Mouse (Mus musculus) lung, postnatal 25 days (tissue): ENCODE measurements around the gene Rbm4b.

Source experiments
- DNase-seq: peaks from one replicate; pipeline ENCODE4 v3.0.0; 2022; ENCODE audit warnings: low spot score

The Rbm4b gene

DNA sequence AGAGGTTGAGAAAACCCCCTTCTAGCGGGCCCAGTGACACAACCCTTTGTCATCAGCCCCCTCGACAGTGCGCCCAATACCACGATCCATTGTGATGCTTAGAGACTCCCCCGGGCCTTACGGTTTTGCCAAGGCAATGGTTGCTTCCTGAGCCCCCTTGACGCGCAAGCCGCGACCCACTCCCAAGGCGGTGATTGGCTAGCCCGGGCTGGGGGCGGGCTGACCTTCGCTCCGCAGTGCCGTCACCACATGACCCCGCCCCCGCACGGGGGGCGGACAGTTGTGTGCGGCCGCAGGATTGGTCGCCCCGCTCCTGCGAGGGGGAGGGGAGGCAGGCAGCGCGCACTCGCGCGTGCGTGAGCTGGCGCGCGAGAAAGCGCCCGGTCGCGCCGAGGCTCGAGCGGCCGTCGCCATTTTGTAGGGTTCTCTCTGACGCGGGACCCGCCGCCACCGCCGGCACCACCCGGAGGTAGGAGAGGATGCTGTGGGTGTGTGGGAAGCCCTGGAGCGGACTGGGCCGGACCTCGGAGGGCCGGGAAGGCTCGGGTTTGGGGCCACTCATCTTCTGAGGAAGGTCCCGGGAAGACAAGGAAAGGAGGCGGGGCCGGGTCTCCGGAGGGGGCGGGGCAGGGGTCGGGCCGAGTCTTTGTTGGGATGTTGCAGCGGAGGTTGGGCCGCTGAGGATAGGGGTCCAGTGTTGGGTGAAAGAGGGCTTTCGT is at the start of gene Rbm4b:
TSS of gene Rbm4b (plus strand) at position 305 of the 719 bp plus-strand sequence.
- peak; percentile 96 for DNase-seq

- DNase-seq: no peak
Measured at GRCm38 (mm10) chr19:4708765-4709164, 47.5 kb upstream of the Rbm4b start.

GRCm38 (mm10) chr19:4711098-4711600 is 45.1 kb upstream of the Rbm4b start, which contains the start of gene Sptbn2:
Gene Sptbn2 (plus strand): TSS chr19:4711167.
- no peak for DNase-seq

GRCm38 (mm10) chr19:4711601-4712155 is 44.6 kb upstream of the Rbm4b start:
- DNase-seq: no peak

DNA sequence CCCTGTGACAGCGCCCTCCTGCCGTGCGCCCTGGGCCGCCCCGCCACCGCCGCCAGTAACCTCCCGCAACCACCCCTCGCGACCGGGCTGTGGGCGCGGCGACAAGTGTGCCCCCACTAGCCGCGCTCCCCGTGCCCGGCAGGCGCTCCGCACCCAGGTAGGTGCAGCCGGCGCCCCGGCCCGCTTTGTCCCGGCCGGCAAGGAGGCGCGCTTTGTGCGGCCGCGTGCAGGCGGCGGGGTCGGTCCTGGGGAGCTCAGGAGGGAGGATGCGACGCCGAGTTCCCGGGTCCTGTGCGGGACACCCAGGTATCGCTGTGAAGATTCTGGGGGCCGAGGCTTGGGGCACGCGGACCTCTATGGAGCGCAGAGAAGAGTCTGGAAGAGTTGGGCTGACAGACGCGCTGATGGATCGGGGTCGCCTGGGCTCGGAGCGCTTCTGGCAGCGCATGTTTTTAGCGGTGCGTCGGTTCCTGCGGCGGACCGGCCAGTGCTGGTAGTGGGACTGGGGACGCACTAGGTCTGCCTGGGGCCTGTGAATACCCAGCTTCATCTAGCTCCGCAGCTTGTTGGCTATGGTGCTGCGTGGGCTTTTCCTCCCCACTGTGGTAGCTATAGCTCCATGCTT is 44.0 kb upstream of the Rbm4b start:
- no peak for DNase-seq

DNA sequence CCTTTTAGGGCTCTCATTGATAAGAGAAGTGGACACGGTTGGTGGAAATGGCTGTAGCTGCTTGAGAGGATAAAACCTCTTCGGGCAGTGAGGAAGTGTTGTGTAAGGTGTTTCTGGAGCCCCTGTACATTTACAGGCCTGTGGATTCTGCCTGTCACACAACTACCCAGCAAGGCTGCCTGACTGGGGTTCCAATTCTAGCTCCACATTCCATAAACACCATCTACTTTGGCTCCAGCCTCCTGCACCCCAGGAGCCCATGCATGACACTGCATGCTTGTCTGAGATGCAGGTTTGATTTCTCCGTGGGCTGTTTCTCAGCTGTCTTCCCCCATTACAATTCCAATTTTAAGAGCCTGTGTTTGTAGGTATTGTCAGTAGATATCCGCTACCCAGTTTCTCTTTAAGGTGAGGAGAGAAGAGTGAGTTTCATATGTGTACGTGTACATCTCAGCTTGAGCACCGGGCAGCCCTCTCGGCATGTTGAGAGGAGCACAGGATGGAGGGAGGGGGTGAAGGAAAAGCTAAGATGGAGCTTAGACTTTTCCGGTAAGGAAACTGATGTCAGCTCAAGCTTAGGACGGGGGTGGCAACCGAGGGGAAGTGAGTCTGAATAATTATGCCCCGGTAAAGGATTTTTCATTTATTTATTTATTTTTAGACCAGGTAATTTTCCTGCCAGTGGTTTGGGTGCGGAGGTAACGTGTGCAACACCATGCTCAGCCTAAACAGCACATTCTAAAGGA is 43.3 kb upstream of the Rbm4b start:
- DNase-seq: no peak

GRCm38 (mm10) chr19:4713886-4714285 is 42.4 kb upstream of the Rbm4b start:
- no peak for DNase-seq

DNA sequence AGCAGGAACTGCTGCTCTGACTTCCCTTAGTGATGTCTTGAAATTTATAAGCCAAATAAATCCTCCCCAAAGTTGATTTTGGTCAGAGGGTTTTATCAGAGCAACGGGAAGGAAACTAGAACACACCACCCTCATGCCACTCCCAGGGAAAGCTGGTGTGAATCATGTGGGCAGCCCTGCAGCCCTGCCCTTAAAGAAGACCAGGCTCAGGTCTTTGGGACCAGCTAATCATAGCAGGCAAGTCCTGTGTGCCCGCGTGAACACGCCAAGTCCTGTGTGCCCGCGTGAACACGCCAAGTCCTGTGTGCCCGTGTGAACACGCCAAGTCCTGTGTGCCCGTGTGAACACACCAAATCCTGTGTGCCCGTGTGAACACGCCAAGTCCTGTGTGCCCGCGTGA is 39.5 kb upstream of the Rbm4b start:
- no peak for DNase-seq

DNA sequence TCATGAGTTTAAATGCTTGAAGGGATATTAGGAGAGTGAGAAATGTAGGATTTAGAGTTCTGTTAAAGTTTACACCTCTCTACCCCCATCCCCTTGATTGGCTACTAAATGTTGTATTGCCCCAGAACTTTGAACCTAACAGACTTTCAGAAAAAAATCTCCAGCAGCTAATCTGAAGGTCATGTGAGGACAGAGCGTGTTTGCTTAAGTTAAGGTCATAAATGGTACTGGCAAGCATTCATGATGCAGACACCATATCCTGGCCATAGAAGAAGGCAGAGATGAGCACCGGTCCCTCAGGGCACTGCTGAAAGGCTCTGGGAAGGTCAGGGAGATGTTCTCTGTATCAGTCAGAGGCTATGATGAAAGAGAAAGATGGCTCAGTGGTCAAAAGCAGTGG is 39.0 kb upstream of the Rbm4b start:
- no peak for DNase-seq

GRCm38 (mm10) chr19:4718716-4719115 is 37.6 kb upstream of the Rbm4b start:
- DNase-seq: no peak

DNA sequence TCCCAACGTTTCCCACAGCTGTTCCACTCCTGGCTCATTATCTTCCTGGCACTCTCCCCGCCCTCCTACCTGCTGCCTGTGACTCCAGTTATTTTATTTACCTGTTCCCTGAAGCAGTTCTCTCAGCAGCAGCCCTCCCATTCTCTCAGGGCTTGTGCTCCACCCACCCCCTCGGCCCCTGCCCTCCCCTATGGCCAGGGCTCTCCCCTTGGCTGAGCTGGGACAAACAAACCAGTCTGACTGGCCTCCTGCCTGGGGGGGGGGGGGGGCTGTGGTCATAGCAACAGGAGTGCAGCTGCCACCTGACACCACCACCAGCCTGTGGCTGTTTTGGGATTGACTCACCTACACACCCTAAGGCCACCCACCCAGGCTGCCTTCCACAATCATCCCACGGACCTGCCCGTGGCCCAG is 36.9 kb upstream of the Rbm4b start:
- peak; percentile 74 for DNase-seq

DNA sequence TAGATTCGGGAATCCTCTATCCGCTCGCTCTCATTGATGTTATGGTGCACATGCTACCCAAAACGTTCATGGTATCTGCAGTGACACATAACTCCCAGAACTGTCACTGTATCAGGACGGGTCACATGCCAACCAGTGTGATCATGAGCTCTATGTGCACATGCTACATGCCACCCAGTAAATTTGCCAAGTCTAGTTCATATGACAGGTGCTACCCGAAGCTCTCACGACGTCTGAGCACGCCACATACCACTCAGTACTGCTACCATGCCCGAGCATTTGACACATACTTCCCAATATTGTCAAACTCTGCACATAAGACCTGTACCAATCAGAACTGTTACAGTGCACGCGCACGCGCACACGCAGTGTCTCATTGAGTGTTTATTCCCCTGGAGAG is 36.2 kb upstream of the Rbm4b start:
- DNase-seq: no peak

DNA sequence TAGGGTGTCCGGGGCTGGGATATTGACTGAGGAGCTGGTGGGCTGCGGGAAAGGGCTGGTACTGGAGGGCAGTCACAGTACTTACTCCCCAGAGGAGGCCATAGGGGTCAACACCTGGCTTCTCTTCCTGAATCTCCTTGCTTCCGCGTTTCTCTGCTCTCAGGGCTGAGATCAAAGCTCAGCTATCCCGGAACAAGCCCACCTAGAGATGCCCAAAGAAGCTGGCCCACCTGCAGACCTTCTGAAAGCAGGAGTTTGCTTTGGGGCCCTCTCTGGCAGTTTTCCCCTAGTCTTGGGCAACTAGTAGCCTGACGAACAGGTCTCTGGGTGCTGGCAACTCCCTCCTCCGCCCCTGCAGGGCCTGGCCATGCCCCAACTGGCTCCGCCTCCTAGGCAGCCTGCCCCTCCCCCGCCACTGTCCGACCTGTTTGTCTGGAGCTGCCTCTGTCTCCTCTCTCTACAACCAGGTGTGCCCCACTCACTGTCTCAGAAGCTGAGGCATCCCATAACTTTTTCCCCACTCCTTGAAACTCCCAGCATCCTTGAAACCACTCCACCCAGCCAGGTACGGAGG is 35.5 kb upstream of the Rbm4b start:
- peak; percentile 76 for DNase-seq

DNA sequence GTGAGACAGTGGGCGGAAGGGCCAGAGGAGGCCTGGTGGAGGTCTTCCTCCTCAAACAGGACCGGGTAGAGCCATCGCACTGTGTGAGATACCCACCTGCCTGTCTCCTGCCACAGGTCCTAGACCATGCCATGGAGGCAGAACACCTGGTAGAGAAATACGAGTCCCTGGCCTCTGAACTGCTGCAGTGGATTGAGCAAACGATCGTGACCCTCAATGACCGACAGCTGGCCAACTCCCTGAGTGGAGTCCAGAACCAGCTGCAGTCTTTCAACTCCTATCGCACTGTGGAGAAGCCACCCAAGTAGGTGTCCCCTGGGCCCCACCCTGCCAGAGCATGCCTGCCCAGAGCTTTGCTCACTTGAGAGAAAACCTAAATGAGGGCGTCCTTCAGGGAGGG is 27.1 kb upstream of the Rbm4b start:
- DNase-seq: no peak

DNA sequence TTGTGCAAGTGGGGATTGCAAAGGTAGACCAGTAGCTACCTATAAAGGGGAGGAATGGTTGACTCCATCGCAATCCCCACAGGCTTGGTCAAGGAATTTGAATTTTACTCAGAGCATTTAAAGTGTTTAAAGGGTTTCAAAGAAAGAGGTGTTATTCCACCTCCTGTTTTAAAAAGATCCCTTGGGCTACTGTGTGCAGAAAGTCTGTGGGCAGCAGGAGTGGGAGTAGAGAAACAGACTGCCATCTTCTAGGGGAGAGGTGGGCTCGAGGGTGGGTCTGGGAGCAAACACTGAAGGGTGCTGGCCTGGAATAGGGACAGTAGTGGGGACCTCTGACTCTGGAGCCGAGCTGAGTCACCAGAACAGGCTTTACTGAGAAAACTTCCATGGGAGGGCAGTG is 23.2 kb upstream of the Rbm4b start:
- DNase-seq: no peak

DNA sequence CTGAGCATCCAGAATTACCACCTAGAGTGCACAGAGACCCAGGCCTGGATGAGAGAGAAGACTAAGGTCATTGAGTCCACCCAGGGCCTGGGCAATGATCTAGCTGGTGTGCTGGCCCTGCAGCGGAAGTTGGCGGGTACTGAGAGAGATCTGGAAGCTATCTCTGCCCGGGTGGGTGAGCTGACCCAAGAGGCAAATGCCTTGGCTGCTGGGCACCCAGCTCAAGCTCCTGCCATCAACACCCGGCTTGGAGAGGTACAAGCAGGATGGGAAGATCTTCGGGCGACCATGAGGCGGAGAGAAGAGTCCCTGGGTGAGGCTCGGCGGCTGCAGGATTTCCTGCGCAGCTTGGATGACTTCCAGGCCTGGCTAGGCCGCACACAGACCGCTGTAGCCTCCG is 18.4 kb upstream of the Rbm4b start:
- DNase-seq: no peak

GRCm38 (mm10) chr19:4739053-4739452 is 17.2 kb upstream of the Rbm4b start:
- DNase-seq: no peak

DNA sequence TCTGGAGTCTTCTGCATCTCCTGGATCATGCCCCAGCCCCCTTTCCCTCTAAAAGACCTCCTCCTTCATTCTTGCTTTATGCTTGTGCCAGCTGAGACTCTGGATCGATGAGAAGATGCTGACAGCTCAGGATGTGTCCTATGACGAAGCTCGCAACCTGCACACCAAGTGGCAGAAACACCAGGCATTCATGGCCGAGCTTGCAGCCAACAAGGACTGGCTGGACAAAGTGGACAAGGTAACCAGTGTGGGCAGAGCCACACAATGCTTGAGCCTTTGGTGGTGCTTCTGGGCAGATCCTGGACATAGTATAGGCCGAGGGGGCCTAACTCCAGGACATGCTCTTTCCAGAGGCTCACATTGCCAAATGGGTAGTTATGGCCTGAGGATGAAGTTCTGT is 16.5 kb upstream of the Rbm4b start:
- no peak for DNase-seq

GRCm38 (mm10) chr19:4741482-4741881 is 14.8 kb upstream of the Rbm4b start:
- DNase-seq: no peak

DNA sequence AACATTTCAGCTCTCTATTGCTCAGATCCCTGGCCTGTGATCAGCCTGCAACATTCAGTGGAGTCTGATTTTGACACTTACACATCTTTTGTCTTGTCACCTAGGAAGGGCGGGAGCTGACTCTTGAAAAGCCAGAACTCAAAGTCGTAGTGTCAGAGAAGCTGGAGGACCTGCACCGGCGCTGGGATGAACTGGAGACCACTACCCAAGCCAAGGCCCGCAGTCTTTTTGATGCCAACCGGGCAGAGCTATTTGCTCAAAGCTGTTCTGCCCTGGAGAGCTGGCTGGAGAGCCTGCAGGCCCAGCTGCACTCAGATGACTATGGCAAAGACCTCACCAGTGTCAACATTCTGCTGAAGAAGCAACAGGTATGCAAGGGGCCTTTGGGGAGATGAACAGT is 14.1 kb upstream of the Rbm4b start:
- no peak for DNase-seq

DNA sequence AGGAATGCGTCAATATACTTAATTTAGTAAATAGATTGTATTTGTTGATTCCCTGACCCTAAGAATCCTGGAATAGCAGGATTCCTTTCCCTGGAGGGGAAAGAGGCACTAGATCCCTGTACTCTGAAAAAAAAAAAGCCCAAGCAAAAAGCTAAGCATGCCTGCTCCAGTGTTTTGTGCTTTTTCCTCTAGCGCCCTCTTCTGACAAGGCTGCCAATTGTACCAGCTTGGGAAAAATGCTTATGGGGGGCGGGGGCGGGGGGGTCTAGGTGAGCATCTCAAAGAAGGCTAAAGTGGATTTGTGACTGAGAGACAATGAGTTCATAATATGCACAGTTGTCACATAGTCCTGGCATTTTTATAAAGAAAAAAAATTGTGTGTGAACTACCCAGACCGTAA is 12.8 kb upstream of the Rbm4b start:
- DNase-seq: peak; percentile 28

DNA sequence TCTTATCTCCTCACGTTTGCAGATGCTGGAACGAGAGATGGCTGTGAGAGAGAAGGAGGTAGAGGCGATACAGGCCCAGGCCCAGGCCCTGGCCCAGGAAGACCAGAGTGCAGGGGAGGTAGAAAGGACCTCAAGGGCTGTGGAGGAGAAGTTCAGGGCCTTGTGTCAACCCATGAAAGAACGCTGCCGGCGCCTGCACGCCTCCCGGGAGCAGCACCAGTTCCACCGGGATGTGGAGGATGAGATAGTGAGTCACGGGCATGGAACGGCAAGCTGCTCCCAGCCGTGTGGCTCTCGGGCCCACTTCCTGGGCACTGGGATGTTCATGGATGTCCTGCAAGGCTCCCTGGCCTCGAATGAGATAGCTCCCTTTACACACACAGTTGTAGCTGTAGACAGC is 12.3 kb upstream of the Rbm4b start:
- DNase-seq: no peak
